Mouse (Mus musculus): ENCODE data around the gene Fam107a. TPM values are rescaled to one million over a fixed set of nuclear protein-coding genes. Genes with fewer than 3 reads are reported as not detected.

Fam107a gene
- polyA plus RNA-seq (2012; ENCODE audit: insufficient read depth, insufficient read length, missing spikeins): not detected in 2 replicates

DNA sequence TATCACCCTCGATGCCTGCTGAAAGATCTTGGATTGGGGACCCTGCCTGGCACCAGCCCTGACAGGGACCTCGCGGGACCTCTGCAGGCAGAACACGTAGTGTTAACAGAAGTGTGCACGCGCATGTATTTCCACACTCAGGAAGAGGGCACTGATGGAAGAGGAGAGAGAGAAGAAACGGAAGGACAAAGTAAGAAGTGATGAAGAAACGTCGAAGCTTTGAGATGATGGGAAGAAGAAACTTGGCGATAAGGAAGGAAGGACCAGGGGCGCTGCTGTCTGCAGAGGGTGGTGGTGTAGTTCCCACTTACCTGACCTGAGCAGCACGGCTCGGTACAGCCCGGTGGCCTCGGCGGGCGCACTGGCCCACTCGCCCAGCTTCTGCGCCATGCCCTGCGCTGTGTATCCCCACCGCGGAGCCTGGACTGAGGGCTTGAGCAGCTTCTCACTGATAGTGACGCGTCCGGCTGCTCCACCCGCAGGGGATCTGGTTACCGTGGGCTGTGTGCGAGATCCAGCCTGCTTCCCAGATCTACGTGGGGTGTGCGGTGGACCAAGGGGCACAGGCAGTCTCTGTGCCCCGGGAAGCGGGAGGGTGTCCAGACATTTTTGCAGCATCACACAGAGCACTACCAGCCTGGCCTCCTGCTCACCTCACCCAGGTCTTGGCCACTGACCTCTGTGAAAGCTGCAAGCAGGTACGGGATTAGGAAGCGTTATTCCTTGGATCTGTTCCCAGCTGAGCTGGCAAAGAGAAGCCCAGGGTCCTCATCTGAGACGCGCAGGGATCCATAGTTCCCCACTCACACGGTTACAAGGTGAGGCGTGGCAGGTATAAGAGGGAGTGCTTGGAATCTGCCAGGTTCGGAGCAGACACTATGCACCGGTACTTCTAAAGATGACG, at the start of gene Fam107a:
Gene Fam107a (minus strand): TSS at position 830 of the 904 bp plus-strand sequence.
- TF ChIP-seq POLR2A (IDR thresholded peaks at IDR 0.05; ENCODE audit: borderline replicate concordance, low read depth, low read length) (no peak), CTCF (IDR thresholded peaks at IDR 0.05; ENCODE audit: low read depth, low read length) (no peak)
- Histone ChIP-seq H3K4me3 (ENCODE audit: insufficient read depth, low read length) (no peak within 1 kb of the TSS), H3K27ac (ENCODE audit: insufficient read depth, low read depth, low read length) (no peak within 1 kb of the TSS), H3K4me1 (ENCODE audit: control insufficient read depth, insufficient read depth, low read length) (no peaks in the 10 kb centered on the region)

- Histone ChIP-seq H3K27ac (ENCODE audit: insufficient read depth, low read depth, low read length) (no peak overlapping the region), H3K4me3 (ENCODE audit: insufficient read depth, low read length) (no peak overlapping the region), H3K4me1 (ENCODE audit: control insufficient read depth, insufficient read depth, low read length) (no peaks in the 10 kb centered on the region)
- no peak for TF ChIP-seq POLR2A (IDR thresholded peaks at IDR 0.05; ENCODE audit: borderline replicate concordance, low read depth, low read length)
- TF ChIP-seq CTCF (IDR thresholded peaks at IDR 0.05; ENCODE audit: low read depth, low read length): no peak
Measured at GRCm38 (mm10) chr14:8367121-8367520, 49.3 kb upstream of the Fam107a start.

DNA sequence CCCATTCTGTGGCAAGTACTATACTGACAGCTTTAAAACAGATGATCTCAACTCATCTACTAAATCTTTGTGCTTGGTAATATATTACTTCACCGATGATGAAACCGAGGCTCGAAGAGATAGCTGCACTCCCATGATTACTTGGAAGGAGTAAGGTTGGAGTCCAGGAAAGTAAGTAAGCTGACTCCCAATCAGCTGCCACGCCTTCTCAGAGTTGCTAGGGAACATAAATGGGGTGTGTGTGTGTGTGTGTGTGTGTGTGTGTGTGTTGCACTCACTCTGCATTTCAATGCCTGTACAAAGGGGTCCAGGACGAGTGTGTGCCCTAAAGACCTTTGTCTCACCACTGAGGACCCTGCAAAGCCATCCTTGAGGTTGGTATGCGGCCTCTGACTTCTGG, 48.0 kb upstream of the Fam107a start:
- no peak overlapping the region for H3K4me3 ChIP-seq (ENCODE audit: insufficient read depth, low read length)
- TF ChIP-seq POLR2A (IDR thresholded peaks at IDR 0.05; ENCODE audit: borderline replicate concordance, low read depth, low read length): no peak
- TF ChIP-seq CTCF (IDR thresholded peaks at IDR 0.05; ENCODE audit: low read depth, low read length): no peak

DNA sequence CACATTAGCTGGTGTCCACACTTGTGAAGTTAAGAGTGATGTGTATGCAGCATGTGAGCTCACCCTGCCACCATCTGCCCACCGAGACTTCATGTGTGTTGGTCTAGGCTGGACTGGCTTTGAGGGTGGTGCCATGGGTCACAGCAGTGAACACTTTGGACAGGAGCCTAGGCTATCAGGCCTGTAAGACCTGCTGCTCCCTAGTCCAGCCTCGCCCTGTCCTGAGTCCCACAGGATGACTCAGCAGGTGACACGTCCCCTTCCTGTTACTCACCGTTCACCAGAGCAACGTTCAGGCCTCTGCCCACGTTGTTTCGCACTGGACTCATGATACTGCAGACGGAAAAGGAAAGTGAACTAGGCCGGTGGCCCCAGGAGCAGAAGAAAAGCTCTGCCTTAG, 39.0 kb upstream of the Fam107a start:
- Histone ChIP-seq H3K4me1 (ENCODE audit: control insufficient read depth, insufficient read depth, low read length) (peaks cover 7% of the 10 kb centered on the region; the same call in 1 of the 2 replicates), H3K4me3 (ENCODE audit: insufficient read depth, low read length) (no peak overlapping the region), H3K27ac (ENCODE audit: insufficient read depth, low read depth, low read length) (no peak overlapping the region)
- TF ChIP-seq CTCF (IDR thresholded peaks at IDR 0.05; ENCODE audit: low read depth, low read length) (no peak), POLR2A (IDR thresholded peaks at IDR 0.05; ENCODE audit: borderline replicate concordance, low read depth, low read length) (no peak)

More for the DNA sequence above, 48.0 kb upstream of the Fam107a start:
- Histone ChIP-seq H3K4me1 (ENCODE audit: control insufficient read depth, insufficient read depth, low read length) (no peaks in the 10 kb centered on the region), H3K27ac (ENCODE audit: insufficient read depth, low read depth, low read length) (no peak overlapping the region)

- Histone ChIP-seq H3K4me3 (ENCODE audit: insufficient read depth, low read length) (no peak overlapping the region), H3K4me1 (ENCODE audit: control insufficient read depth, insufficient read depth, low read length) (peaks cover 7% of the 10 kb centered on the region; the same call in 1 of the 2 replicates), H3K27ac (ENCODE audit: insufficient read depth, low read depth, low read length) (no peak overlapping the region)
- TF ChIP-seq POLR2A (IDR thresholded peaks at IDR 0.05; ENCODE audit: borderline replicate concordance, low read depth, low read length) (no peak), CTCF (IDR thresholded peaks at IDR 0.05; ENCODE audit: low read depth, low read length) (peak; percentile 94)
Measured at GRCm38 (mm10) chr14:8355999-8356501, 38.2 kb upstream of the Fam107a start.

DNA sequence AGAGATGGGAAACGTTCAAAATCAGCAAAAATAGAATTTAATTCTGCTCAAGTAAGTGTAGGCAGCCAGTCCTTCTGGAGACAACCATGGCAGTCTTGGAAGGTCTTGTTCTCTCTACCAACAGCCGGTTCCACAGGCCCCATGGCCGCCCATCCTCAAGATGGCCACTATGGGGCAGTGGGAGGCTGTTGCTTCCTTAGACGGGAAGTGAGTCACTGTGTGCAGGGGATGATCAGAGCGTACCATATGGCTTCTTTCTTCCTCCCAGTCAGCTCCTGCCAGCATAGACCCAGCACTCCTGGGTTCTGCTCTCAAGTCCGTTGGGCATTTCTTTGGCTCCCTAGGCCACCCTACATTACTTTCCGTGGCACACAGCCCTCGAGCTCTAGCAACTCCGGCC, 31.1 kb upstream of the Fam107a start:
- Histone ChIP-seq H3K4me1 (ENCODE audit: control insufficient read depth, insufficient read depth, low read length) (peaks cover 4% of the 10 kb centered on the region; the same call in 1 of the 2 replicates), H3K4me3 (ENCODE audit: insufficient read depth, low read length) (no peak overlapping the region)
- TF ChIP-seq CTCF (IDR thresholded peaks at IDR 0.05; ENCODE audit: low read depth, low read length): no peak
- no peak for TF ChIP-seq POLR2A (IDR thresholded peaks at IDR 0.05; ENCODE audit: borderline replicate concordance, low read depth, low read length)

GRCm38 (mm10) chr14:8346255-8346997, 28.6 kb upstream of the Fam107a start:
- Histone ChIP-seq H3K4me1 (ENCODE audit: control insufficient read depth, insufficient read depth, low read length) (peaks cover 4% of the 10 kb centered on the region; the same call in 1 of the 2 replicates), H3K4me3 (ENCODE audit: insufficient read depth, low read length) (no peak overlapping the region), H3K27ac (ENCODE audit: insufficient read depth, low read depth, low read length) (no peak overlapping the region)
- TF ChIP-seq POLR2A (IDR thresholded peaks at IDR 0.05; ENCODE audit: borderline replicate concordance, low read depth, low read length): no peak
- TF ChIP-seq CTCF (IDR thresholded peaks at IDR 0.05; ENCODE audit: low read depth, low read length): peak; percentile 58

More for the DNA sequence above, 31.1 kb upstream of the Fam107a start:
- no peak overlapping the region for H3K27ac ChIP-seq (ENCODE audit: insufficient read depth, low read depth, low read length)

- peaks cover 4% of the 10 kb centered on the region; the same call in 1 of the 2 replicates for H3K4me1 ChIP-seq (ENCODE audit: control insufficient read depth, insufficient read depth, low read length)
- H3K4me3 ChIP-seq (ENCODE audit: insufficient read depth, low read length): no peak overlapping the region
- no peak for TF ChIP-seq CTCF (IDR thresholded peaks at IDR 0.05; ENCODE audit: low read depth, low read length)
- TF ChIP-seq POLR2A (IDR thresholded peaks at IDR 0.05; ENCODE audit: borderline replicate concordance, low read depth, low read length): no peak
- no peak overlapping the region for H3K27ac ChIP-seq (ENCODE audit: insufficient read depth, low read depth, low read length)
Measured at GRCm38 (mm10) chr14:8345566-8345965, 27.7 kb upstream of the Fam107a start.

- H3K27ac ChIP-seq (ENCODE audit: insufficient read depth, low read depth, low read length): no peak overlapping the region
- no peaks in the 10 kb centered on the region for H3K4me1 ChIP-seq (ENCODE audit: control insufficient read depth, insufficient read depth, low read length)
- no peak for TF ChIP-seq POLR2A (IDR thresholded peaks at IDR 0.05; ENCODE audit: borderline replicate concordance, low read depth, low read length)
- no peak for TF ChIP-seq CTCF (IDR thresholded peaks at IDR 0.05; ENCODE audit: low read depth, low read length)
Measured at GRCm38 (mm10) chr14:8342509-8343106, 24.8 kb upstream of the Fam107a start.

More at GRCm38 (mm10) chr14:8342509-8343106, 24.8 kb upstream of the Fam107a start:
- no peak overlapping the region for H3K4me3 ChIP-seq (ENCODE audit: insufficient read depth, low read length)

Measured in bone marrow macrophage, adult 2 months (primary cell).